Mouse (Mus musculus) MEL (cell line): ENCODE results near the gene Sh2d1b1. TPM values are rescaled to one million over a fixed set of nuclear protein-coding genes. Genes with fewer than 3 reads are reported as not detected.

Experiments
- DNase-seq: peaks from one replicate; pipeline ENCODE4 v3.0.0; 2011; ENCODE audit warnings: low read depth, low spot score
- H3K27ac ChIP-seq: 2 replicates; pipeline ENCODE4 v1.5.1; 2012; ENCODE audit warnings: low read depth, mild to moderate bottlenecking, control low read depth, low read length, moderate library complexity; ENCODE audit not compliant: control insufficient read depth
- H3K27me3 ChIP-seq, 2 experiments: fragments of 150-350 bp in 1 of 2; sonication (generic) in 1 of 2; 2 replicates each; pipeline ENCODE4 v1.6.1; 2012; ENCODE audit warnings: low read length in 2 of 2, mild to moderate bottlenecking in 2 of 2, improper control_type of control experiment in 1 of 2, moderate library complexity in 1 of 2; ENCODE audit not compliant: insufficient read depth in 2 of 2, control insufficient read depth in 1 of 2
- H3K36me3 ChIP-seq, 2 experiments: 2 replicates each; pipeline ENCODE4 v1.6.1; 2012 to 2014; ENCODE audit warnings: low read length in 2 of 2, improper control_type of control experiment in 1 of 2, inconsistent platforms in 1 of 2, mild to moderate bottlenecking in 1 of 2; ENCODE audit not compliant: insufficient read depth in 2 of 2, control insufficient read depth in 1 of 2
- H3K4me1 ChIP-seq, 2 experiments: fragments of 150-350 bp in 1 of 2; sonication (generic) in 1 of 2; 2 replicates each; pipeline ENCODE4 v1.6.1; 2012; ENCODE audit warnings: low read length in 2 of 2, improper control_type of control experiment in 1 of 2, mild to moderate bottlenecking in 1 of 2; ENCODE audit not compliant: insufficient read depth in 2 of 2, control insufficient read depth in 1 of 2
- H3K4me3 ChIP-seq, 2 experiments: fragments of 150-350 bp in 1 of 2; sonication (generic) in 1 of 2; 2 replicates each; pipeline ENCODE4 v1.5.1; 2012; ENCODE audit warnings: low read depth in 2 of 2, low read length in 2 of 2, mild to moderate bottlenecking in 2 of 2, moderate library complexity in 2 of 2, control low read depth in 1 of 2, improper control_type of control experiment in 1 of 2; ENCODE audit not compliant: control insufficient read depth in 1 of 2, insufficient read depth in 1 of 2
- H3K79me2 ChIP-seq: 2 replicates; pipeline ENCODE4 v1.6.1; 2012; ENCODE audit warnings: mild to moderate bottlenecking, low read length, moderate library complexity; ENCODE audit not compliant: control insufficient read depth, poor library complexity, insufficient read depth
- H3K9ac ChIP-seq: 2 replicates; pipeline ENCODE4 v1.6.1; 2012; ENCODE audit warnings: low read depth, mild to moderate bottlenecking, control low read depth, low read length, moderate library complexity; ENCODE audit not compliant: control insufficient read depth, poor library complexity, severe bottlenecking
- H3K9me3 ChIP-seq: fragments of 150-350 bp; sonication (generic); replicated peaks from 2 replicates; pipeline ENCODE4 v1.6.1; 2012; ENCODE audit warnings: mild to moderate bottlenecking, low read length, improper control_type of control experiment, moderate library complexity; ENCODE audit not compliant: insufficient read depth
- BHLHE40 ChIP-seq: IDR thresholded peaks from 2 replicates; pipeline ENCODE4 v1.6.1; 2012; ENCODE audit warnings: low read depth, mild to moderate bottlenecking, inconsistent platforms, low read length, improper control_type of control experiment, borderline replicate concordance
- CHD2 ChIP-seq: IDR thresholded peaks from 2 replicates; pipeline ENCODE4 v1.6.1; 2011; ENCODE audit warnings: low read length, improper control_type of control experiment
- ELF1 ChIP-seq: IDR thresholded peaks from 2 replicates; pipeline ENCODE4 v1.6.1; 2014; ENCODE audit warnings: low read depth, mild to moderate bottlenecking, inconsistent platforms, low read length, improper control_type of control experiment, moderate library complexity
- EP300 ChIP-seq, 2 experiments: IDR thresholded peaks; 2 replicates each; pipeline ENCODE4 v1.6.1; 2011; ENCODE audit warnings: improper control_type of control experiment in 2 of 2, low read length in 2 of 2, low read depth in 1 of 2, mild to moderate bottlenecking in 1 of 2
- HCFC1 ChIP-seq: IDR thresholded peaks from 2 replicates; pipeline ENCODE4 v1.6.1; 2012; ENCODE audit warnings: low read depth, mild to moderate bottlenecking, inconsistent platforms, low read length, improper control_type of control experiment, moderate library complexity
- MAFK ChIP-seq: IDR thresholded peaks from 2 replicates; pipeline ENCODE4 v1.6.1; 2011; ENCODE audit warnings: low read depth, mild to moderate bottlenecking, low read length, improper control_type of control experiment, borderline replicate concordance
- MEF2A ChIP-seq: IDR thresholded peaks from 2 replicates; pipeline ENCODE4 v1.6.1; 2014; ENCODE audit warnings: low read depth, mild to moderate bottlenecking, inconsistent platforms, low read length, improper control_type of control experiment; ENCODE audit not compliant: poor library complexity, insufficient replicate concordance, severe bottlenecking; ENCODE audit errors: extremely low read depth
- NELFE ChIP-seq: IDR thresholded peaks from 2 replicates; pipeline ENCODE4 v1.6.1; 2011; ENCODE audit warnings: low read depth, low read length, improper control_type of control experiment
- POLR2A ChIP-seq, 2 experiments: IDR thresholded peaks; 2 replicates each; pipeline ENCODE4 v1.6.1; 2011 to 2012; ENCODE audit warnings: low read length in 2 of 2, mild to moderate bottlenecking in 2 of 2, control low read depth in 1 of 2, improper control_type of control experiment in 1 of 2, low read depth in 1 of 2, moderate library complexity in 1 of 2; ENCODE audit not compliant: control insufficient read depth in 1 of 2, insufficient read depth in 1 of 2, poor library complexity in 1 of 2
- RAD21 ChIP-seq: IDR thresholded peaks from 2 replicates; pipeline ENCODE4 v1.6.1; 2011; ENCODE audit warnings: mild to moderate bottlenecking, low read depth, low read length, improper control_type of control experiment
- SMC3 ChIP-seq: IDR thresholded peaks from 2 replicates; pipeline ENCODE4 v1.6.1; 2011; ENCODE audit warnings: low read depth, low read length, improper control_type of control experiment
- TBP ChIP-seq: IDR thresholded peaks from 2 replicates; pipeline ENCODE4 v1.8.0; 2011; ENCODE audit warnings: low read depth, low read length, improper control_type of control experiment
- USF1 ChIP-seq: IDR thresholded peaks from 2 replicates; pipeline ENCODE4 v1.6.1; 2014; ENCODE audit warnings: low read depth, mild to moderate bottlenecking, inconsistent platforms, low read length, improper control_type of control experiment, moderate library complexity
- ZMIZ1 ChIP-seq: IDR thresholded peaks from 2 replicates; pipeline ENCODE4 v1.6.1; 2012; ENCODE audit warnings: low read depth, mild to moderate bottlenecking, inconsistent platforms, low read length, improper control_type of control experiment, moderate library complexity
- ZNF384 ChIP-seq: IDR thresholded peaks from 2 replicates; pipeline ENCODE4 v1.6.1; 2012; ENCODE audit warnings: low read depth, mild to moderate bottlenecking, inconsistent platforms, low read length, improper control_type of control experiment
- polyA plus RNA-seq, 2 experiments: library from polyadenylated mRNA; stranded (reverse) in 1 of 2; unstranded in 1 of 2; fragments of >175 nt in 1 of 2; fragments of >200 nt in 1 of 2; gene quantifications; 2 replicates each; pipeline versions ENCODE4 v1.2.1 to v1.2.4; 2012; ENCODE audit warnings: low replicate concordance in 2 of 2, low read depth in 1 of 2; ENCODE audit not compliant: insufficient read length in 2 of 2, insufficient read depth in 1 of 2, missing spikeins in 1 of 2
- total RNA-seq: library from RNA; depleted of rRNA; stranded (reverse); fragments of 300-350 nt; gene quantifications from 2 replicates; pipeline ENCODE4 v1.2.3, GENCODE M21; 2012

The Sh2d1b1 gene
- total and polyA plus RNA-seq, 3 experiments, result not detected

DNA sequence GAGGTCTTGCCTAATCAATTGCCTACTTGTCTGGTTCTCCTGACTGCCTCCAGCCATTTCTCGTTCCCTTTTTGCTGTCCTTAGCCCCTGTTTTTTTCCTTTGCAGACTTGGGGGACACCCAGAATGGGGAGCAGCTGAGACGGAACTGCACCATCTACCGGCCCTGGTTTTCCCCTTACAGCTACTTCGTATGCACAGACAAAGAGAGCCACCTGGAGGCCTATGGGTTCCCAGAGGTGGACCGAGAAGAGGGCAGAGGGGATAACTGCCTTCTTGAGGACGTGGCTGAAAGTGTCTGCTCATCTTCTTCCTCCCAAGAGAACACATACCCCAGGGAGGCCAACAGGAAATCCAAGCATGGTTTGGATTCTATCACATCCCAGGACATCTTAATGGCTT is 34.3 kb downstream of the Sh2d1b1 start:
- Histone ChIP-seq H3K36me3 (no peaks in the 10 kb centered on the region), H3K9me3 (no peaks in the 10 kb centered on the region), H3K4me3 (no peak overlapping the region), H3K4me1 (no peaks in the 10 kb centered on the region), H3K9ac (no peak overlapping the region), H3K27me3 (no peaks in the 10 kb centered on the region), H3K79me2 (no peaks in the 10 kb centered on the region), H3K27ac (no peak overlapping the region)
- no peak for TF ChIP-seq TBP
- DNase-seq, result no peak

DNA sequence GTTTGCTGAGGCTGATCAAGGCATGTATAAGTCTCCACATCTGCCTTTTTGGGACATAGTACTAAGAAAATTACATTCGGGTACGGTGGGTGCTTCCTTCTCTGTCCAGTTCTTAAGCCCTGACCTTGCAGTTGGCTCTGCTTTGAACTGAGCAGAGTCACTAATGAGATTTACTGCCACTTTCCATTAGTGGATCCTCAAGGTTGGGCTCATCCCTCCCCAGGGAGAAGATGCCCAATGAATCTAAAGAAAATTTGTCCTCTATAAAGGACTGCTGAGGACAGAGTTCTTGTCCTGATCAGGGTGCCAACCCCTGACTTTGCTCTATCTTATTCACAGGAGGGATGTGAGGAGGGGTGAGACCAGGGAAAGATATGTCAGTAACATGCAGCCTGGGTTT is 44.9 kb downstream of the Sh2d1b1 start:
- Histone ChIP-seq H3K79me2 (no peaks in the 10 kb centered on the region), H3K36me3 (no peaks in the 10 kb centered on the region), H3K4me1 (no peaks in the 10 kb centered on the region), H3K9me3 (no peaks in the 10 kb centered on the region), H3K27me3 (no peaks in the 10 kb centered on the region), H3K9ac (no peak overlapping the region), H3K4me3 (no peak overlapping the region), H3K27ac (no peak overlapping the region)
- TF ChIP-seq ZNF384, result no peak
- no peak for TF ChIP-seq TBP
- no peak for TF ChIP-seq MEF2A
- DNase-seq, result no peak

DNA sequence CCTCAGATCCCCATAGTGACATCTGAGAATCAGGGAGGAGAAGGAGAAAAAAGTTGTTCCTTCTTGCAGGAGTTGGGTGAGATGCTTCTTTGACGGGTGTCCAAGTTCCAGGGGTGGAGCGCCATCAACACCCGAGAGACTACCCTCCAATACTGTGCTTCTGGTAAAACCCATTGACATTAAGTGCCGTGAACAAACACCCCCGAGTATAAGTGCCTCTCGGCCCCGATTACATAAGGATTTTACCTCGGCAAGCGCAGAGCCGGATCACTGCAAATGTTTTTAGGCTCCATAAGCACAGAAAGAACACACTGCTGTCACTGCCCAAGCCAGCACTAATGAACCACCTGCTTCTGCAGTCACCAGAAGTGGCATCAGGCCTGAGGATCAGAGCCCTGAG is 45.9 kb downstream of the Sh2d1b1 start:
- Histone ChIP-seq H3K4me3 (no peak overlapping the region), H3K36me3 (no peaks in the 10 kb centered on the region), H3K79me2 (no peaks in the 10 kb centered on the region), H3K27me3 (no peaks in the 10 kb centered on the region), H3K27ac (no peak overlapping the region), H3K9ac (no peak overlapping the region), H3K9me3 (no peaks in the 10 kb centered on the region), H3K4me1 (no peaks in the 10 kb centered on the region)
- TF ChIP-seq NELFE (no peak), RAD21 (no peak), MAFK (no peak), USF1 (no peak), BHLHE40 (no peak), POLR2A (IDR thresholded peaks at IDR 0.05; ENCODE audit: control insufficient read depth in 1 of 2, insufficient read depth in 1 of 2, low read depth in 1 of 2, low read length in 2 of 2, poor library complexity in 1 of 2) (no peak), HCFC1 (no peak), EP300 (IDR thresholded peaks at IDR 0.05; ENCODE audit: low read depth in 1 of 2, low read length in 2 of 2) (no peak), CHD2 (no peak), MEF2A (no peak), SMC3 (no peak), ELF1 (no peak), ZMIZ1 (no peak)
- no peak for DNase-seq
